In the genomic region with DNA sequence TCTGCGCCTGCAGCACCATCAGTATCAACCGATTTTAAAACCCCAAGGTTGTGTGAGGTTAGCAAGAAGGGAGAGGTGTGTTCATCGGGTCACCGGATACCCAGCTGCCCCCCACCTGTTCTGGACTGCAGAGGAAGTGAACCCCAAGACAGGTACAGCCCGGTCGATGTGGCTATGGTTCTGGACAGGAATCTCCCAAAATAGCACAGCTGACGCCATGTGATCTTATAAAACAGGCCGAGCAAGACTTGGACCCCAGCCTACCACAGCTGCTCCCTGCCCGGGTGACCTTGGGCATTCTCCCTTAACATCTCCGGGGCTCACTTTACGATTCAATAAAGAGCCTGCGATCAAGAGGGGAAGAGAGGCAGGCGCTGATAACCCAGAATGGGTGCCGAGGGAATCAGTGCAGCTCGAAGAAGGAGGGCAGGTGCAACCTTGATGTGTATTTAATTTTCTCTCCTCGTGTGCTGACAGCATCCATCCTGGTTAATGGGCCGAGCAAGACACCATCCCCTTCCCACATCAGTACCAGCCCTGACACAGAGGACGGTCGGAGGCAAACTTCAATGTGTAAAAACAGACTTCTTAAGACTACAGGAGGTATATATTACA, we compare ENCODE assay signal across 12 mouse cellular contexts. TPM values are rescaled to one million over a fixed set of nuclear protein-coding genes. Genes with fewer than 3 reads are reported as not detected.
A peak's percentile ranks its signal among the peaks of the same experiment; 100 is the strongest.
DNase-seq lines count a peak whose midpoint lies in the region; ATAC-seq and TF ChIP-seq lines count a peak whose summit lies in the region.
"Had no signal": no experiment of that assay in that cellular context is flagged by ENCODE, and none has a peak within 500 bp of the region (broad histone marks: within the 10 kb centered on the region; RNA-seq: fewer than 3 reads in every experiment).

No protein-coding gene starts in this region.

- no peaks in the 10 kb centered on the region for H3K9me3 ChIP-seq in heart, embryonic 11.5 days (replicated peaks; ENCODE audit: control insufficient read depth, low read length)
- no peaks in the 10 kb centered on the region for H3K9me3 ChIP-seq in hindbrain, embryonic 15.5 days
- H3K9me3 ChIP-seq: intestine, embryonic 15.5 days; limb, embryonic 15.5 days had no signal

- TF ChIP-seq POLR2A in heart, adult 2 months (IDR thresholded peaks at IDR 0.05; ENCODE audit: insufficient read depth, low read depth, low read length) = no peak

- H3K4me1 ChIP-seq in heart, adult 2 months (ENCODE audit: control insufficient read depth, insufficient read depth, low read length) = peaks cover 4% of the 10 kb centered on the region; the same call in 1 of the 2 replicates
- peaks cover 14% of the 10 kb centered on the region for H3K4me1 ChIP-seq in heart, embryonic 11.5 days (ENCODE audit: control insufficient read depth, insufficient read depth, low read length)
- peaks cover 47% of the 10 kb centered on the region for H3K4me1 ChIP-seq in hindbrain, embryonic 15.5 days (replicated peaks)

- H3K4me3 ChIP-seq in heart, adult 2 months = no peak overlapping the region
- H3K4me3 ChIP-seq in heart, embryonic 11.5 days (ENCODE audit: low read depth, low read length) = no peak overlapping the region
- H3K4me3 ChIP-seq in hindbrain, embryonic 15.5 days = no peak overlapping the region
- H3K4me3 ChIP-seq: intestine, embryonic 15.5 days; limb, embryonic 15.5 days had no signal

- WGBS in heart, adult 2 months = 57% methylated on average over 19 of the region's 19 CpGs
- 60% methylated on average over 19 of the region's 19 CpGs for WGBS in heart, embryonic 11.5 days (ENCODE audit: insufficient replicate concordance)
- WGBS in hindbrain, embryonic 15.5 days = 44% methylated on average over 19 of the region's 19 CpGs

- intact Hi-C loops in heart, adult 2 months (cut with DNase I) = no loop called here

- H3K4me2 ChIP-seq in heart, embryonic 11.5 days = no peak overlapping the region
- H3K4me2 ChIP-seq in hindbrain, embryonic 15.5 days = no peak overlapping the region
- H3K4me2 ChIP-seq: intestine, embryonic 15.5 days; limb, embryonic 15.5 days had no signal

- ATAC-seq in heart, embryonic 11.5 days (replicated peaks; ENCODE audit: insufficient number of reproducible peaks, low FRiP score, low TSS enrichment) = no peak
- no peak for ATAC-seq in hindbrain, embryonic 15.5 days (ENCODE audit: low FRiP score, low read depth)
- ATAC-seq in megakaryocyte-erythroid progenitor cell, adult 5-6 weeks (replicated peaks; ENCODE audit: low FRiP score, low TSS enrichment, poor library complexity, severe bottlenecking) = no peak
- ATAC-seq: intestine, embryonic 15.5 days had no signal

- TF ChIP-seq CTCF in heart, adult 2 months (IDR thresholded peaks at IDR 0.05) = no peak

- H3K9ac ChIP-seq in heart, adult 2 months (ENCODE audit: low read depth, low read length) = no peak overlapping the region
- H3K9ac ChIP-seq in heart, embryonic 11.5 days (ENCODE audit: low read depth, low read length) = no peak overlapping the region
- no peak overlapping the region for H3K9ac ChIP-seq in hindbrain, embryonic 15.5 days
- H3K9ac ChIP-seq: intestine, embryonic 15.5 days; limb, embryonic 15.5 days had no signal

- no peaks in the 10 kb centered on the region for H3K79me2 ChIP-seq in heart, adult 2 months (replicated peaks; ENCODE audit: control insufficient read depth, insufficient read depth, low read length)

- no peaks in the 10 kb centered on the region for H3K27me3 ChIP-seq in heart, adult 2 months (ENCODE audit: control insufficient read depth, insufficient read depth, low read length)
- peaks cover 3% of the 10 kb centered on the region; the same call in 1 of the 2 replicates for H3K27me3 ChIP-seq in heart, embryonic 11.5 days (ENCODE audit: control insufficient read depth, insufficient read depth, low read length)
- H3K27me3 ChIP-seq in hindbrain, embryonic 15.5 days = no peaks in the 10 kb centered on the region

- DNase-seq in heart, adult 2 months = peak; percentile 47 to 63
- DNase-seq in adrenal gland, postnatal 36 days = peak; percentile 56 to 59
- DNase-seq in heart, adult 8-10 months (ENCODE audit: low spot score) = peak; percentile 39
- DNase-seq in urinary bladder, postnatal 36 days (ENCODE audit: low spot score in 2 of 2) = no peak
- DNase-seq in right cerebral cortex, adult 2 months (ENCODE audit: low spot score in 2 of 2) = no peak
- DNase-seq: lung, postnatal 14 days; thymus, postnatal 4 days had no signal

- H3K36me3 ChIP-seq in heart, adult 2 months (ENCODE audit: control insufficient read depth, insufficient read depth, low read length) = no peaks in the 10 kb centered on the region
- no peaks in the 10 kb centered on the region for H3K36me3 ChIP-seq in heart, embryonic 11.5 days (ENCODE audit: control insufficient read depth, insufficient read depth, low read length)
- peaks cover 3% of the 10 kb centered on the region for H3K36me3 ChIP-seq in hindbrain, embryonic 15.5 days
- H3K36me3 ChIP-seq: intestine, embryonic 15.5 days; limb, embryonic 15.5 days had no signal

- peak overlapping the region; percentile 43 for H3K27ac ChIP-seq in heart, adult 2 months
- H3K27ac ChIP-seq in heart, embryonic 11.5 days (ENCODE audit: low read depth, low read length) = no peak overlapping the region
- peak overlapping the region; percentile 22; the same call in 1 of the 2 replicates for H3K27ac ChIP-seq in hindbrain, embryonic 15.5 days (replicated peaks)
- H3K27ac ChIP-seq: intestine, embryonic 15.5 days; limb, embryonic 15.5 days had no signal

- TF ChIP-seq EP300 in heart, adult 2 months (IDR thresholded peaks at IDR 0.05; ENCODE audit: insufficient read depth, low read depth, low read length) = no peak

RNA-seq across cellular contexts. Expression of a gene that starts 36.7 kb away (rescaled TPM):
- total RNA-seq in heart, adult 2 months (2021) = 1 to 10 TPM; 8.8 to 9.9 TPM
- polyA plus RNA-seq in heart, adult 2 months (2012; rRNA removed) = 0.68 and 1.4 TPM in 2 replicates
- polyA plus RNA-seq in heart, embryonic 11.5 days (2014; fragmentation: Nextera tagmentation; extraction: Ambion mirVana) = 3.1 and 3.7 TPM in 2 replicates
- total RNA-seq in adrenal gland, postnatal 36 days (2021) = 10 to 100 TPM; 12.4 to 17.4 TPM
- 10 to 100 TPM in 1 of 4 experiments, 1 to 10 TPM in 3; 8.0 to 11.6 (median 9.3) TPM for total RNA-seq in heart, adult 8-10 months (2022)
- polyA plus RNA-seq in hindbrain, embryonic 15.5 days (2015; fragmentation: Nextera tagmentation; extraction: Ambion mirVana) = 2.2 and 2.4 TPM in 2 replicates
- 13.1 and 22.3 TPM in 2 replicates for total RNA-seq in megakaryocyte-erythroid progenitor cell, adult 5-6 weeks (2014; fragmentation: Nextera tagmentation)
- total RNA-seq in megakaryocyte-erythroid progenitor cell, adult 5-6 weeks (2017) = 9.3 and 11.7 TPM in 2 replicates

Comparison
In these comparisons a context has a peak if more than half of its experiments do, and no peak if none do; other contexts are left out.
1. DNase-seq: peak in heart, adult 2 months (2 of 2), adrenal gland, postnatal 36 days (2 of 2) and heart, adult 8-10 months (single experiment); none in urinary bladder, postnatal 36 days (0 of 2) and right cerebral cortex, adult 2 months (0 of 2).